Mouse (Mus musculus): ENCODE results near the gene Defb36.

Defb36 gene

DNA sequence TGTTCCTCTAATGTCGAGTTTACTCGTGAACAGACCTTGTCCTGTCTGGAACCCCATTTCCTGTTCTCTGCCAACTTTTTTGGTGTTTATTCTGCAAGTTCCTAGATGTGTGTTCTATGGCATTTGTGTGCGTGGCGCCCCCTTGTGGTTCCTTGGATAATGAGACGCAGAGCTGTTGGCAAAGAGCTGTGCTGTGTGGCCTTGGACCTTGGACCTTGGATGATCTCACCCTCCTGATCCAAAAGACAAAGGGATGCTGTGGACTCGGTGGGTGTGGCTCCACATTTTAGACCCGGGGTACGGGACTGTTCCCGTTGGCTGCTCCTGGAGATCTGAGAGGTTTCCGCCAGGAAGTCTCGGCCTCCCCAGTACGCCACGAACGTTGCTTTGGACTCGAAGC, at the start of gene Defb36:
TSS of gene Defb36 (plus strand) at position 271 of the 400 bp plus-strand sequence.
- no peak for DNase-seq

DNA sequence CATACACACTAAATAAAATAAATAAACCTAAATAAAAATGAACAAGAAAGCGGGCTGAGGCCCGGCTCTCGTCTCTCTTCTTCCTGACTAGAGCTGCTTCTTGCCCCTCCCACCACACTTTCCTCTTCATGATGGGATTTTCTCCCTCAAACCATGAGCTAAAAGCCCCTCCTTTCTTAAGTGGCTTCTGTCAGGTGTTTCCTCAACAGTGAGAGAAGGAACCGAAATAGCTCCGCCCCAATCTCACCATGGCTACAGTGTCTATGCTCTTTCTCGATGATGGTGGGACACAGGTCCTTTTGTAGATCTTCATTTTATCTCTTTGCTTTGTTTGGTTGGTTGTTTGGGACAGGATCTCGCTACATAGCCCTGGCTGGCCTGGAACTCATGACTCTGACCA, 47.5 kb upstream of the Defb36 start:
- no peak for DNase-seq

DNA sequence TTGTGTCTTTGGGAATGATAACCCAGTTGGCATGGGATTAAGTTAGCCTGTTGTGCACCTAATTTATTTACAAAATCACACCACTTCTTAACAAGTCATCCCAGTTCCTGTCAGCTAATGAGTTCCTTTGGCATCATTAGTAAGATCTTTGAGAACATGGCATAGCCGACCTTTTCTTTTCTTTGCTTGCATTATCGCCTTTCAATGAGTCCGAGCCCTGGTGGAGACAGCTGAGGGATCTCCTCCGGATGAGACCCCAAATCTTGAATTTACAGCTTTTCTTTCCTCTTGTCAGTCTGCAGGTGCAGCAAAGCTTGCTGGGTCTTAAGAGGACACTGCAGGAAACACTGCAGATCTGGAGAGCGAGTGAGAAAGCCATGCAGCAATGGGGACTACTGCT, 35.1 kb upstream of the Defb36 start, which contains the start of gene Gm17416:
TSS of gene Gm17416 (plus strand) at position 301 of the 400 bp plus-strand sequence.
- DNase-seq: no peak

DNA sequence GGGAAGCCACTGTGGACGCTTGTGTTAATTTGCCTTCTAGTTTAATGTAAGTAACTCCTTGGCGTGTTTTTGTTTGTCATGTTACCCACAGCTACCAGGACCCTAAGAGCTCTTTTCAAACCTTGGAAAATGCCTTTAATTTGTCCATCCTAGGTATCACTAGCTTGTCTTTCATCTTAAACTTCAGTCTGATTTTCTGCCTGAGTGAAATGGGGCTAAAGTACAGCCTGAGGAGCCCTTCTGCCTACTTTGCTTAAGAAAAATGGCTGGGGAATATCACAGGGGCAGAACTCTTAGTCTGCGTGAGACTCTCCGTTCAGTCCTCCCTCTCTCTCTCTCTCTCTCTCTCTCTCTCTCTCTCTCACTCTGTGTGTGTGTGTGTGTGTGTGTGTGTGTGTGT, 34.2 kb upstream of the Defb36 start:
- no peak for DNase-seq

DNA sequence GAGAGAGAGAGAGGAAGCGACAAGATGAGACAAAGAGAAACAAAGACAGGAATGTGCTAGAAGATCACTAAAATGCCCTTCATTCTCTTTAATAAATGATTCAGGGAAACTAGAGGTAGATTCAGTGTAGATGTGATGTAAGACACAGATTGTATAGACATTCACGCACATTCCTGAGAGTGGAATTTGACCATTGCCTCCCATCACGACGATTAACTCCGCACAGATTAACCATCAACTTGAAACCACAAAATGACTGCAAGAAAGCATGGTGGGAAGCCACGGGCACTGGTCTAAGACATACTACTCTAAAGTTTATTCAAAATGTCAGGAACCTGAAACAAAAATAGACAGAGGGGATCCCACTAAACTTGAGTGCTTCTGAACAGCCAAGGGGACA, 33.8 kb upstream of the Defb36 start:
- DNase-seq: no peak

DNA sequence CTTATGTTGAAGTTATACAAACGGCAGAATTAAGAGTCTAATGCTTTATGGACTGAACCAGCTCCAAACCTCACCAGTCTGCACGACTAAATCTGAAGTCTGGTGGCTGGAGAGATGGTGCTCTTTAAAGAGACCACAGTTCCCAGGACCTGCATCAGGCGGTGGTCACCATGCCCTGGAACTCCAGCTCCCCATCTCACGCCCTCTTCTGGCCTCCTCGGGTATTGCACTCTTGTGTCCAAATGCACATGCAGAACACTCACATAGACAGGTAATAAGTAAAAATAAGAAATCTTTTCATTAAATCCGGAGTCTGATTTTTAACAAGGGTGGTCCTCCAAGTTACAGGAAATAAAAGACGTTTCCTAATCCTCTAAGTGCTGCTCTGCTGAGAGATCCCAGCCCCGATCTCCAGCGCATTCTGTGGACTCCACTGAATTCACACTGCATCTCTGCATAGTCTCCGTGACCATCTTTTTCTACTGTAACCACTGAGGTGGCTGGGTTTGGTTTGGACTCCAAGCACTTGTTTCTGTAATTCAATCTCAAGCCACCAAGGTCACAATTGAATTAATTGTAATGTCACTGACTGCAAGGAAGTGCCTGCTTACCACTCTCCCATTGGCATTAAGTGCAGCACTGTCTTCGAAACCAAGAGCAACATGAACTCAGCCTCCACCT, 31.9 kb upstream of the Defb36 start, which contains the start of gene Defb21:
TSS of gene Defb21 (plus strand) at position 631 of the 681 bp plus-strand sequence.
- no peak for DNase-seq

DNA sequence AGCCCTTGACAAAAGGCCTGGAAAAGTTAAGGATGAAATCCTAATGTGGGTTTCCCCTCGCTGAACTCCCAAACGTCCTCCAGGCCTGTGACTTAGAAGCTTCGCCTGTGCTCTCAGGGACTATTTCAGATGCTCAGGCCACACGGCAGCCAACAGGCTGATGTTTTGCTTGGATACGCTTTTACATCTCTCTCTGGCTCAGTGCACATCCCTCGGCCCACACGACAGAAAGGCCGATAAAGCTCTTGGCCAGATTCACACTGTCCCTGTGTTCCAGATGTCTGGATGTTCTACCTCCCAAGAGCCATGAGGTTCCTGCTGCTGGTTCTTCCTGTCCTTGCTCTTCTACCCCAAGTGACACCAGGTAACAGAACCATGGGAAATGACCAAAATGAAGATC, 30.6 kb upstream of the Defb36 start:
- no peak for DNase-seq

DNA sequence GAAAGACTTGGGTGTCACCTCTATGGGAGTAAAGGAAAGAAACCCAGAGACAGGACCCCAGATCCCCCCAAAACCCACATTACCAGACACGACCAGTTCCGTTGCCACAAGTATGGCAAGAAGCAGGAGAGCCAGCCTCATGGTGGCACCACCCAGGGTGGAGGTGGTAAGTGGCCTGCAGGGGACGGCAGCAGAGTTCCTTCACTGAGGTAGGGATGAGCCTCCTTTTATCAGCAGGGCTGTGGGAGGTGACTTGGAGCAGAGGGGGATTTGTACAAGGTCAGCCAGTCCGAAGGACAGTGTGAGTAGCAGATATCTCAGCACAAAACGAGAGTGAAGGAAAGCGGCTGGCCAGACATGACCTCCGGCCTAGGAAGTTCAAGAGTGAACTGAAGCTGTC, 24.0 kb upstream of the Defb36 start, which contains the start of gene Defb19:
TSS of gene Defb19 (minus strand) at position 206 of the 400 bp plus-strand sequence.
- no peak for DNase-seq

DNA sequence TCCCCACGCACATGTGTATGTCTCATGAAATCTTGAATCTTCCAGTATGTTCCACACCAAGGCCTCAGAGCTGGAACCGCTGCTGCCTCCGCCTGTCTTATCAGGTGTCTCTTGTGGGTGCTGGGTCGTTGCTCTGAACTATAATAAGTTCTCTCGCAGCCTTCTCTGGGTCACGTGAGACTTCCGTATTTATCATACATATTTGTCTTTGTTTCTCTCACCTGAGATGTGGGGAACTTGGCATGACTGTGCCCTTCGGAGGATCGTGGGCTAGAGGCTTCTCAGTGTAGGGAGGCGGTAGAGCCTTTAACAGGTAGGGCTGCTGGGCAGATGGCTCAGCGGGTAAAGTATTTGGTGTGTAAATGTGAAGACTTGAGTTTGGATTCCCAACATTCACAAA, 23.5 kb upstream of the Defb36 start:
- DNase-seq: no peak

DNA sequence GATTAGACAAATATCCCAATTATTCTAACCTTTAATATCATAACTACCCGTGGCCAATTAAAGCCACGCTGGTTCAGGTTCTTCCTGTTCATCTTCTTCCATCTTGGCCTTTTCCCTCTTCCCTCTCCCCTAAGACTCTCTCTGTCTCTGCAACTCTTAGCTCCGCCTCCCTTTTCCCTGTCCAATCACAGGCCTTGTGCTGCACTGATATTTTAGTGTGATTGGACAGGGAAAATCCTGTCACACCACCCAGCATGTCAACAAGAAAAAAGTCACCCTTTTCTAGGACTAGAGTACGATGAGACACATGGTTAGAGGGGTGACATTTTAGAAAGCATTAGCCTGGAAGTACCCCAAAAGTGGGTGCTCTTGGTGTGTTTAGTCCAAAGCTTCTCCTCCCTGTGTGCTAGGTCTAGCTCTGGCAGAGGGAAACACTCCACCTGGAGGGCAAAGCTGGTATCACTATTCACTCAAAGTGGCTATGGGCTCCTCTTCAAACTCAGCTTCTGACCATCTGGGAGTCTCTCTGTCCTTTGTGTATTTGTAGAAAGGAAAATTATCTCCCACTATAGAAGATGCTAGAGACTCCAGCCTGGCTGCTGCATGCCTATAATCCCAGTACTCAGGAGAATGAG, 17.1 kb upstream of the Defb36 start:
- DNase-seq: no peak

DNA sequence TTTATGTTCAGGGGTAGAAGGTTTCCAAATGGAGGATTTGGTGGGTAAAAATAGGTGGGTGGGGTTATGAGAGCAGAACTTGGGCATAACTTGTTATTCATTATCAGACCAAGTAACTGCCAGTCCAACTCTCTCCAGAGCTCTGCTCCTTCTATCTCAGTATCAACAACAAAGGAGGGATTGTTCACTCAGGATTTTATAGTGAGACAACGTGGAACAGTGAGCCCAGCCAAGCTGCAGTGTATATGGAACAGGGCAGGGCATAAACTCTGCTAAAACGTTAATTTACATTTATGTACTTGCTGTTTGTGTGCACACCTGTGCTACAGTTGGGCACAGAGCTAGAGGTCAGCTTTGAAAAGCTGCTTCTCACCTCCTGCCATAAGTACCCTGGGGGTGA, 15.7 kb upstream of the Defb36 start:
- DNase-seq: no peak

DNA sequence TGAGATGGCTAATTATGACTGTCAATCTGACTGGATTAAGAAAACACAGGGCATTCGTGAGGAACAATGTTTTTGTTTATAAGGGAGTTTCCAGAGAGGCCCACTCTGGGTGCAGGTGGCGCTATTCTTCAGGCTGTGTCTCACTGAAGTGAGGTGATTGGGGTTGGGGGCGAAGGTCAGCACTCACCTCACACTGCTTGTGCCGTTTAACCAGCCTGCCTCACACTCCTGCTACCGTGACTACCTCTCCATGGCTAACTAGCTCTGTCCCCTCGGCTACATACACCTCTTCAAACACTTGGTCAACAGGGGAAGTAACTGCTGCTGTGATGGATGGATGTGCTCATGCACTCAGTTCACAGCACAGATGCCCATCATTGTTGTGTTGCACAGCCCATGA, 15.1 kb upstream of the Defb36 start:
- no peak for DNase-seq

DNA sequence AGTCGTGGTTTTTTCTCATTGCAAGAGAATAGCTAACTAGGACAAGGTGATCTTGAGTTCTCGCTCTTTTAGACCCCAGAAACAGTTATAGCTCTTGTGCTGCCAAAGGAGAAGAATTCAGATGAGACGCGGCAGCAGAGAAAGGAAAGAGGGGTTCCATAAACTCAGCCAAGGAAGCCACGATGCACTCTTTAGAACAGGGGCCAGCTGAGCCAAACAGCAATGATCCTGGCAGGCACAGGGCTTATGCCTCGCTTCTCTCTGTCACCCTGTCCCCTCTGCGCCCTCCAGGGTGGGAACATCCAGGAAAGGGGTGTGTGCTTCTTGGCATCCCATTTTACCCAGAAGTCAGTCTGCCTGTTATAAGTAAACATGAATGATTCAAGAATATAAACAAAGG, 4.8 kb upstream of the Defb36 start, which contains the start of gene Defb45:
TSS of gene Defb45 (minus strand) at position 101 of the 400 bp plus-strand sequence.
- no peak for DNase-seq

DNA sequence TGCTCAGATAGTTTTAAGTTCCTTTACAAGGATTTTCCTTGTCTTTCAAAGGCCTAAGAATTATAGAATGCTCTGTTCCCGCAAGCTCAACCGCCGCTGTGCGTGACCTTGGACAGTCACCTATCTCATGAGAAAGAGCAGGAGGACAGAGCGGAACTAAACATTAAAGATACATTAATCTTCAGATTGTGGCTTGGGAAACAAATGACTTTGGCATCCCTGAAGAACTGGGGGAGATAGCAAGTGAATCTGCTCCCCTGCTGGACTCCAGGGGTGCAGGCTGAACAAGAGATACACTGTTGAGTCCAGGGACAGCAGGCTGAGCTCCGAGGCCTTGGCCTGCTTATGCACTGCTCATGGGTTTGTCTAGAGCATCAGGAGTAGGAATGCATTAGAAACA, 4.1 kb upstream of the Defb36 start:
- DNase-seq: no peak

DNA sequence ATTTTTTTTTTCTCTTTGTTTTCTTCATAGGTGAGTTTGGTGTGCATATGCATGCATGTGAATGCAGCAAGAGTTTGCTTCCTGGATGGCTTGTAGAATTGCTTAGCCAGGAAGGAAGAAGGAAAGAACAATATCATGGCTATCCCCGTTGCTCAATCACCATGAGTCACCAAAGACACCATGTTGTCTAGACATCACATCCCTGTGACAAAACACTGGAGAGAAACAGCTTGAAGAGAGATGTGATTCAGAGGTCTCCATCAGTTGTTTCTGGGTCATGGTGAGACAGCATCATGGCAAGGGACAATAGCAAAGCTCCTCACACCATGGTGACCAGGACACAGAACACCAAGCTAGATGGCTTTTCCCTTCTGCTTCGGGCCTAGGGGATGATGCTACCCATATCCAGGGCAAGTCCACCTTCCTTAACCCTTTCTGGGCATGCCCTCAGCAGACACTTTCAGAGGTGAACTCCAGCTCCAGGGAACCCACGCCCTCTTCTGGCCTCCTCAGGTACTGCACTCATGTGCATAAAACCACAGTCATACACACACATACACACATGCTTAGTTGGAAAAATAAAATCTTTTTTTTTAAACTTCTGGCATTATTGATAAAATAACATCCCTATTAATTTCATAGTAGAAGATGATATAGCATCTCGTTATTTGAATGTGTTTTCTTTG, 2.7 kb upstream of the Defb36 start:
- DNase-seq: no peak

DNA sequence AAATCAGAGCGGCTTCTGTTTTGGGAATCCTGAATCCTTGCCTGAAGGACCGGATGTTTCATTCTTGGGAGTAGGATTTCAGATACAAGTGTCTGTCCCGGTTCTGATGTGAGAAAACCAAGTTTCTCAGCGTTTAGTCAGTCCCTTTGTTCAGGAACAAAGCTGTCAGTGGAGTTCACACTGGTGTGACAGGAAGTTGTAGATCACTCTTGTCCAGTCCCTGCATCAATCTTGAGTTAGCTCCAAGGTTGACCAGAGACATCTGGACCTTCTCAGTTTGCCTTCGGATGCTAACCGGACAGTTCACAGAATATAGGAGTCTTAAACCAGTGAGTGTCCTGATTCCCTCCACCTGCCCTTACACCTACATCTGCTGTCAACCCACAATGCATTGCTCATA, 3.6 kb downstream of the Defb36 start:
- no peak for DNase-seq

DNA sequence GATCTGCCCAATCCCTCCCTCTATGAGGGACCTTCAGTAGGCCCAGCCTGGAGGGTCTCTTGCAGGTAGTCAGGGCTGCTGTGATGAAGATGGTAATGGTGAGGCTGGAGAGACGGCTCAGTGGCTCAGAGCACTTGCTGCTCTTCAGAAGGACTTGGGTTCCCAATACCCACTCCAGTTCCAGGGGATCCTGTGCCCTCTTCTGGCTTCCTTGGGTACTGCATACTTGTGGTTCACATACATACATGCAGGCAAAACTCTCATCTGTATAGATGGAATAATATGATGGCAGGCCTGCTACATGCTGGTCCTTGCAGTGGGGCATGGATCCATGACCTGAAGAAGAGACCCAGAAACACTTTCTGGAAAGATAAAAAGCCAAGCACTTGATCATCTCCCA, 4.6 kb downstream of the Defb36 start:
- DNase-seq: no peak

DNA sequence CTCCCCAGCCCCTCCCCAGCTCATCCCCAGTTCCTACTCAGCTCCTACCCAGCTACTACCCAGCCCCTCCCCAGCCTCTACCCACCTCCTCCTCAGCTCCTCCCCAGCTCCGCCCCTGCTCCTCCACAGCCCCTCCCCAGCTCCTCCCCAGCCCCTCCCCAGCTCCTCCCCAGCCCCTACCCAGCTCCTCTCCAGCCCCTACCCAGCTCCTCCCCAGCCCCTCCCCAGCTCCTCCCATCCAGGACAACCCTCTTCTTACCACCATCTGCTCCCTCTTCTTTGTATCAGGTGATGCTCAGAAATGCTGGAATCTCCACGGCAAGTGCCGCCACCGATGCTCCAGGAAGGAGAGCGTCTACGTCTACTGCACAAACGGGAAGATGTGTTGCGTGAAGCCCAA, 8.1 kb downstream of the Defb36 start:
- peak; percentile 10 for DNase-seq

DNA sequence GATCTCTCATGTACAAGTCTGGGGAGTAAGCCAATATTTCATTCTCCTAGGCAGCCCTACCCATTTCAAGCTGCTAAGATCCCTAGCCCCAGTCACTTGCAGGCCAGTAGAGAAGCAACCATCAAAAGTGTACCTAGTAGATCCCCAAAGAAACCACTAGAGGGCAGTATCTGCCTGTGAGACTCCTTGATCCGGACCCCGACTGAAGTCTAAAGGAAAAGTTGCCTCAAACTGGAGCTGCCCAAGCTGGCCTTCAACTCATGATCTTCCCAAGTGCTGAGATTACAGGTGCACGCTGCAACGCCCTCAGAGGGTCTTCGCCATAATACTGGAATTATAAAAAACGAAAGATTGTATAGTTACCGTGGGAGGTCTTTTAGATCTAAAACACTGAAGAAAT, 11.4 kb downstream of the Defb36 start:
- DNase-seq: peak; percentile 42

DNA sequence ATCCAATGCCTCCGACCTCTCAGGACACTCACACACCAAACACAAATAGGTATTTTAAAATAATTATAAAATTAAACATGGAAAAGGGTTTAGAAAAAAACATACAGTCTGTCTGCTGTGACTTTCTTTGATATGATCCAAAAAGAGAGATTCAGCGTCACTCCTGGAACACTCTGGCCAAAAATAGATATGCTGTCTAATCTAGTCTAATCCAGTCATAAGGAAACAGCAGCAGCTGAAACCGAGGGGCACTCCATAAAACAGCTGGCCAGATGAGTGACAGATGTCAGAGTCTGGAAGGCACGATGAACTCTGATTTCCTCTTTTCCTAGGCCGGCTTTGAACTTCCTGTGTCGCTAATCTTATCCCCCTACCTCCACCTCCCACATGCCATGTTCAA, 12.3 kb downstream of the Defb36 start:
- DNase-seq: no peak

DNA sequence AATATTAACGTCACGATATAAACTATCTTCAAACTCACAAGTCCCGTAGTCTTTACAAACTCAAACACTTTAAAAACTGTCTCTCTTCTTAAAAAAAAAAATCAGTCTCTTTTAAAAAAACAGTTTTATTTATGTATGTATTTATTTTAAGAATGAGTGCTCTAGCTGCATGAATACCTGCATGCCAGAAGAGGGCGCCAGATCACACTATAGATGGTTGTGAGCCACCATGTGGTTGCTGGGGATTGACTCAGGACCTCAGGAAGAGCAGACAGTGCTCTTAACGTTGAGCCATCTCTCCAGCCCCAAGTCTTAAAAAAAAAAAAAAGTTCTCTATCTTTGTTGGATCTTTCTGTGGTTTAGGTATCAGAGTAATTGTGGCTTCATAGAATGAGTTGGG, 13.2 kb downstream of the Defb36 start:
- no peak for DNase-seq

DNA sequence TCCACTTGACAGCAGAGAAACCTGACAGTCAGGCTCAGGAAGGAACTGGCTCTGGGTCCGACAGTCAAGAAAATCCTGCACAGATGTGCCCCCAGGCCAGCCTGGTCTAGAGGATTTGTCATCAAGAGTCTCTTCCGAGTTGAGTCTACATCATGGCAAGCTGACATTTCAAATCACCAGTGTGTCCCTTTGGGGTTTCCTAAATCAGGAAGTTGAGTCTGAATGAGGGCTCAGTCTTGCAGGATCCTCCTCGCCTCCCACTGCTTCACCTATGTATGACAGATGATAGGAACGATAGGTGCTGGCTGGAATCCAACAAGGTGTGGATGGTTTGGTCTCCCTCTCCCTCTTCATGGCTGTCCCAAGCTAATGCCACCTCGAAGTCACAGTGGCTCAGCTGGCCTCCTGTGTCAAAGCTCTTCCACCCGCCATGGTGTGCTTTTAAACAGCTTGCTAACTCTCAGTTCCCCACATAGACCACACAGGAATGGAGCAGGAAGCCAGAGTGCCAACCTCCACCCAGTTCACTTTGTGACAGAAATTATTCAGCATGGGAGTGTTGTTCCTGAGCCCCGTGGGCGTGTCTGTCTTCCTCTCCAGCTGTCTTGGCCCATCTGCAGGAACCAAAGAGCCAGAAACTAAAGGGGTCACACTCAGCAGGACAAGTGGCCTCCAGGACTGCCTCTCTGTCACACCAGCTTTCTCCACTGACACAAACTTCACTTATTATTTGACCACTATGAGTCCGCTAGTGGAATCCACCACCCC, 16.4 kb downstream of the Defb36 start:
- DNase-seq: no peak

DNA sequence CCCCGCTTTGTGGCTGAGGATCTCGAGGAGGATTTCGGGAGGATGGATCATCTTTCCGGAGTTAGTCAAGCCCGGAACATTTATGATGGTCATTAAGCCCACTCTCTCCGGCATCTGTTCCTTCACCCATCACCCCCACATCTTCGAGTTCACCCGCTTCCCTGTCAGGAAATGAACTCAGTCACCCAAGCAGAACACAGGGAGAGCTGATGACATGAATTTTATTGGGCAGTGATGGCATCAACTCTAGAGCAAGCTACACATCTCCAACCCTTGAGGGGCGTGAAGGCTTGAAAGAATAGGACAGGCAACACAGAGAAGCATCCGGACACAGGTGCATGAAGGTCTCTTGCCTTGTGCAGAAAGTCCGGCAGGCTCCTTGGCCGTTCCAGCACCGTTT, 18.0 kb downstream of the Defb36 start:
- DNase-seq: no peak
